Mouse (Mus musculus): ENCODE measurements around the gene Cadm1.

Cadm1 gene

GRCm38 (mm10) chr9:47869661-47870060 lies 339.7 kb downstream of the Cadm1 start:
- DNase-seq (ENCODE audit: low read depth), result no peak

GRCm38 (mm10) chr9:47876557-47877206 lies 346.7 kb downstream of the Cadm1 start:
- DNase-seq (ENCODE audit: low read depth), result no peak

GRCm38 (mm10) chr9:47880171-47880570 lies 350.2 kb downstream of the Cadm1 start:
- no peak for DNase-seq (ENCODE audit: low read depth)

- no peak for DNase-seq (ENCODE audit: low read depth)
Measured at GRCm38 (mm10) chr9:47882372-47882771, 352.4 kb downstream of the Cadm1 start.

GRCm38 (mm10) chr9:47891721-47892120 lies 361.7 kb downstream of the Cadm1 start:
- no peak for DNase-seq (ENCODE audit: low read depth)

GRCm38 (mm10) chr9:47892995-47893394 lies 363.0 kb downstream of the Cadm1 start:
- no peak for DNase-seq (ENCODE audit: low read depth)

GRCm38 (mm10) chr9:47894096-47894495 lies 364.1 kb downstream of the Cadm1 start:
- DNase-seq (ENCODE audit: low read depth), result no peak

- DNase-seq (ENCODE audit: low read depth), result no peak
Measured at GRCm38 (mm10) chr9:47894661-47895060, 364.7 kb downstream of the Cadm1 start.

GRCm38 (mm10) chr9:47895121-47895520 lies 365.1 kb downstream of the Cadm1 start:
- no peak for DNase-seq (ENCODE audit: low read depth)

- no peak for DNase-seq (ENCODE audit: low read depth)
Measured at GRCm38 (mm10) chr9:47900734-47901133, 370.8 kb downstream of the Cadm1 start.

- no peak for DNase-seq (ENCODE audit: low read depth)
Measured at GRCm38 (mm10) chr9:47903661-47904060, 373.7 kb downstream of the Cadm1 start.

- DNase-seq (ENCODE audit: low read depth), result no peak
Measured at GRCm38 (mm10) chr9:47904339-47904922, 374.5 kb downstream of the Cadm1 start.

- no peak for DNase-seq (ENCODE audit: low read depth)
Measured at GRCm38 (mm10) chr9:47906521-47906920, 376.5 kb downstream of the Cadm1 start.

Measured in naive thymus-derived CD4-positive, alpha-beta T cell, adult 2 months (primary cell).